Mouse (Mus musculus): Measurements from ENCODE around the gene Gm49368.

- TF ChIP-seq CTCF (conservative IDR thresholded peaks at IDR 0.05; ENCODE audit: low read length) (no peak), POU5F1 (IDR thresholded peaks at IDR 0.05; ENCODE audit: borderline replicate concordance, low read length) (no peak)
Measured at GRCm38 (mm10) chr7:128115211-128115958, 52.9 kb downstream of the Gm49368 start.
